Mouse (Mus musculus) hindbrain, embryonic 12.5 days (tissue): ENCODE data around the gene Rab43. TPM values are rescaled to one million over a fixed set of nuclear protein-coding genes. Genes with fewer than 3 reads are reported as not detected.

Source experiments
- ATAC-seq: fragments of 200-750 bp; cut with Nextera tagmentation; 2 replicates; pipeline ENCODE4 v1.8.0; 2017; ENCODE audit warnings: moderate TSS enrichment; ENCODE audit not compliant: low FRiP score
- H3K27ac ChIP-seq: fragments of 300-500 bp; sonication (generic); 2 replicates; pipeline ENCODE4 v1.5.1; 2016; ENCODE audit warnings: mild to moderate bottlenecking
- H3K27me3 ChIP-seq: fragments of 300-500 bp; sonication (generic); 2 replicates; pipeline ENCODE4 v1.6.1; 2016; ENCODE audit warnings: mild to moderate bottlenecking
- H3K36me3 ChIP-seq: fragments of 300-500 bp; sonication (generic); 2 replicates; pipeline ENCODE4 v1.6.1; 2016; ENCODE audit warnings: mild to moderate bottlenecking
- H3K4me1 ChIP-seq: fragments of 300-500 bp; sonication (generic); 2 replicates; pipeline ENCODE4 v1.6.1; 2016
- H3K4me2 ChIP-seq: fragments of 300-500 bp; sonication (generic); replicated peaks from 2 replicates; pipeline ENCODE4 v1.6.1; 2016; ENCODE audit warnings: mild to moderate bottlenecking
- H3K4me3 ChIP-seq: fragments of 300-500 bp; sonication (generic); 2 replicates; pipeline ENCODE4 v1.5.1; 2016; ENCODE audit warnings: mild to moderate bottlenecking
- H3K9ac ChIP-seq: fragments of 300-500 bp; sonication (generic); 2 replicates; pipeline ENCODE4 v1.6.1; 2016; ENCODE audit warnings: mild to moderate bottlenecking, moderate library complexity
- H3K9me3 ChIP-seq: fragments of 300-500 bp; sonication (generic); replicated peaks from 2 replicates; pipeline ENCODE4 v1.6.1; 2016; ENCODE audit warnings: mild to moderate bottlenecking
- WGBS: fragments of 180-500 bp; shearing (Covaris S2); methylation state at CpG from one replicate; pipeline ENCODE4 v1.1.7; 2016; 5-methylcytosine and 5-hydroxymethylcytosine counted together
- polyA plus RNA-seq: library from polyadenylated mRNA; unstranded; fragments of >200 nt; fragmentation: Nextera tagmentation; extraction: Ambion mirVana; gene quantifications from 2 replicates; pipeline ENCODE4 v1.2.1, GENCODE M21; 2016

Rab43 gene
- 12.2 and 13.1 TPM in 2 replicates for polyA plus RNA-seq

DNA sequence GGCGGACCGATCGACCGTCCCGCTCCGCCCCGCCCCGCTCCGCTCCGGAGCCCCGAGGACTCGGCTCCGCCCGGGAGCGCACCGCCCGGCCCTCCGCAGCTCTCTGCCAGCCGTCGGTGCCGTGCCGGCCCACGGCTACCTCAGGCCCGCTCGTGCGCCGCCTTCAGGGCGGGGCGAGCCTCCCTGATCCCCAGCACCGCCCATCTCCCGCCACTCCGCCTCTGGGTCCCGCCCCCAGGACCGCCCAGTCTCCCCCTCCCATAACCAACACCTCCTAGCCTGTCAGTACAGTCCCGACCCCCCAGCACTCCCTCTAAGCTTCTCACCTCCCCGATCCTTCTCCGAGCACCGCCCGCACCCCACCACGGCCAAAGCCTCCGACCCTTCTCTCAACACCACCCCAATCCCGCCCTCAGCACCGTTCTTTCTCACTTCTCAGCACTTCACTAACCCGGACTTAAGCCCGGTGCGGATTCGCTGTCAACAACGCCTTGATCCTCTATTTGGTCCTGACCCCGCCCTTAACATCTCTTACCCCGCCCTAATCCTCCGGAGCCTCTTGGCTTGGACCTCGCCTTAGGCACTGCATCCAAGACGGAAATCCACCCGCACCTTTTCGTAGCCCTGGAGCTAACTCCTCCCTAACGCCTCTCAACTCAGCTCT lies at the start of gene Rab43:
Gene Rab43 (minus strand): TSS at position 490 of the 664 bp plus-strand sequence.
- no peaks in the 10 kb centered on the region for H3K9me3 ChIP-seq
- peak within 1 kb of the TSS; percentile 94 for H3K4me2 ChIP-seq
- peaks cover 30% of the 10 kb centered on the region for H3K36me3 ChIP-seq
- peaks cover 10% of the 10 kb centered on the region for H3K27me3 ChIP-seq
- peak within 1 kb of the TSS; percentile 50 for H3K4me3 ChIP-seq
- peak; percentile 98 for ATAC-seq
- H3K27ac ChIP-seq: 0 out of 2 replicates have a peak within 1 kb of the TSS, but pooled peaks have one; percentile 6
- peak within 1 kb of the TSS; percentile 67 for H3K9ac ChIP-seq
- H3K4me1 ChIP-seq: peaks cover 6% of the 10 kb centered on the region
- WGBS: under 1% methylated on average over 48 of the region's 56 CpGs

GRCm38 (mm10) chr6:87857071-87857470 lies 45.1 kb upstream of the Rab43 start:
- Histone ChIP-seq H3K4me2 (no peak overlapping the region), H3K9me3 (no peaks in the 10 kb centered on the region), H3K9ac (no peak overlapping the region), H3K27ac (no peak overlapping the region), H3K4me1 (no peaks in the 10 kb centered on the region), H3K4me3 (no peak overlapping the region), H3K36me3 (no peaks in the 10 kb centered on the region), H3K27me3 (no peaks in the 10 kb centered on the region; the same call in 1 of the 2 replicates)
- no peak for ATAC-seq
- 85% methylated on average over 1 of the region's 1 CpGs for WGBS

- no peak overlapping the region for H3K9ac ChIP-seq
- ATAC-seq: no peak
- 81% methylated on average over 4 of the region's 4 CpGs for WGBS
- no peak overlapping the region for H3K4me2 ChIP-seq
- H3K27me3 ChIP-seq: no peaks in the 10 kb centered on the region; the same call in 1 of the 2 replicates
- no peaks in the 10 kb centered on the region for H3K9me3 ChIP-seq
- no peak overlapping the region for H3K27ac ChIP-seq
- no peak overlapping the region for H3K4me3 ChIP-seq
- H3K4me1 ChIP-seq: peaks cover 11% of the 10 kb centered on the region
- no peaks in the 10 kb centered on the region for H3K36me3 ChIP-seq
Observed at GRCm38 (mm10) chr6:87853446-87853845, 41.5 kb upstream of the Rab43 start.

DNA sequence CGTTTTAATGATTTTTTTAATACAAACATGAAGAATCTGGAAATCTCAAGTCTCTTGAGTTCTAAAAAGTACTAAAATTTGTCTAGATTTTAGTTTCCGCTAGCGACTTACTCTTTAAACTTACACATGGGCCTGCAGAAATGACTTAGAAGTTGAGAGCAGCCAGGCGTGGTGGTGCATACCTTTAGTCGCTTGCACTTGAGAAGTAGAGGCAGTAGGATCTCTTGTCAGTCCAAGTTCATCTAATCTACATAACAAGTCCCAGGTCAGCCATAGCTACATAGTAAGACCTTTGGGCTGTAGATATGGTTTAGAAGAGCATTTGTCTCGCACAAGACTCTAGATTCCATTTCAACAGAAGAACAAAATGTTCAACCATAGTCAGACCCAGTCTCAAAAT lies 39.9 kb upstream of the Rab43 start:
- no peaks in the 10 kb centered on the region for H3K36me3 ChIP-seq
- peaks cover 19% of the 10 kb centered on the region for H3K4me1 ChIP-seq
- H3K9ac ChIP-seq: no peak overlapping the region
- no peak overlapping the region for H3K27ac ChIP-seq
- no peak for ATAC-seq
- 86% methylated on average over 6 of the region's 6 CpGs for WGBS
- H3K27me3 ChIP-seq: no peaks in the 10 kb centered on the region
- no peak overlapping the region for H3K4me3 ChIP-seq
- no peaks in the 10 kb centered on the region for H3K9me3 ChIP-seq
- H3K4me2 ChIP-seq: no peak overlapping the region

DNA sequence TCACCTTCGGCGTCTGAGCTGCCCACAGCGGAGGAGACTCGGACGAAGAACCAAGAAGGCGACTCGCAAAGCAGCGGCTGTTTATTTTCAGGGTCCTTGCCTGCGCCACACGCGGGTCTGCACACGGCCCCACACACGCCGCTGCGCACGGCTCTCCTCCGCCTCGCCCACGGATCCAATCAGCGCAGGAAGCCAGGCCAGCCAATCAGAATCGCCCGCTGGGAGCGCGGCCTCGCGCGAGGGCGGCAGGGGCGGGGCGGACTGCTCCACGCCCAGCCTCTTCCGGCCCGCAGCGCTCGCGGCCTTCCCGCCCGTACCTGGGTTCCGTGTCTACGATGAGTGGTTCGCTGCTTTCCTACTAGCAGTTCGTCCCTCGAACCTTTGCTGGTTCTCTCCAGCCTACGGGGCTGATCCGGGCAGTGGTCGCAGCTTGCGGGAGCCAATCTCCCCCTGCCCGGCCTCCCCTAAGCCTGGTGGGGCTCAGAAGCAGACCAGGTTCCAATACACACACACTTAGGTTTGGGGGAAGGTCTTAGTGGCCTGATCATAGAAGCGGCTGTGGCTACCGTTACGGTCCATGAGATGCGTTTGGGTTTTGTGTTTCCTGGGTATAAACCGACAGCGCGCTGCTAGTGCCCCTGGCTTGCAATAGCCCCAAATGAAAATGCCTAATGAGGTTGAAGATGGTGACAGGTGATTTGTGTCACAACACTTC lies 39.1 kb upstream of the Rab43 start, which contains the start of gene Cnbp:
Gene Cnbp (minus strand): TSS at position 207 of the 715 bp plus-strand sequence.
- peak within 1 kb of the TSS; percentile 99 for H3K9ac ChIP-seq
- H3K4me1 ChIP-seq: peaks cover 19% of the 10 kb centered on the region
- H3K4me3 ChIP-seq: peak within 1 kb of the TSS; percentile 100
- no peaks in the 10 kb centered on the region for H3K27me3 ChIP-seq
- peak within 1 kb of the TSS; percentile 76 for H3K4me2 ChIP-seq
- peak; percentile 98 for ATAC-seq
- H3K9me3 ChIP-seq: no peaks in the 10 kb centered on the region
- WGBS: under 1% methylated on average over 55 of the region's 55 CpGs
- no peaks in the 10 kb centered on the region for H3K36me3 ChIP-seq
- peak within 1 kb of the TSS; percentile 93 for H3K27ac ChIP-seq

- peak overlapping the region; percentile 93 for H3K27ac ChIP-seq
- H3K4me1 ChIP-seq: peaks cover 19% of the 10 kb centered on the region
- H3K27me3 ChIP-seq: no peaks in the 10 kb centered on the region
- peak overlapping the region; percentile 76 for H3K4me2 ChIP-seq
- H3K9ac ChIP-seq: peak overlapping the region; percentile 99
- WGBS: under 1% methylated on average over 73 of the region's 73 CpGs
- peaks cover 3% of the 10 kb centered on the region for H3K36me3 ChIP-seq
- no peaks in the 10 kb centered on the region for H3K9me3 ChIP-seq
- ATAC-seq: peak; percentile 87
- peak overlapping the region; percentile 100 for H3K4me3 ChIP-seq
Observed at GRCm38 (mm10) chr6:87850155-87850899, 38.4 kb upstream of the Rab43 start.

- no peaks in the 10 kb centered on the region for H3K27me3 ChIP-seq
- H3K9me3 ChIP-seq: no peaks in the 10 kb centered on the region
- under 1% methylated on average over 8 of the region's 8 CpGs for WGBS
- H3K4me3 ChIP-seq: peak overlapping the region; percentile 100
- H3K4me2 ChIP-seq: peak overlapping the region; percentile 76
- no peak for ATAC-seq
- H3K4me1 ChIP-seq: peaks cover 19% of the 10 kb centered on the region
- H3K9ac ChIP-seq: peak overlapping the region; percentile 99
- H3K36me3 ChIP-seq: peaks cover 9% of the 10 kb centered on the region
- peak overlapping the region; percentile 93; the same call in 1 of the 2 replicates for H3K27ac ChIP-seq
Observed at GRCm38 (mm10) chr6:87849780-87850154, 37.8 kb upstream of the Rab43 start.

DNA sequence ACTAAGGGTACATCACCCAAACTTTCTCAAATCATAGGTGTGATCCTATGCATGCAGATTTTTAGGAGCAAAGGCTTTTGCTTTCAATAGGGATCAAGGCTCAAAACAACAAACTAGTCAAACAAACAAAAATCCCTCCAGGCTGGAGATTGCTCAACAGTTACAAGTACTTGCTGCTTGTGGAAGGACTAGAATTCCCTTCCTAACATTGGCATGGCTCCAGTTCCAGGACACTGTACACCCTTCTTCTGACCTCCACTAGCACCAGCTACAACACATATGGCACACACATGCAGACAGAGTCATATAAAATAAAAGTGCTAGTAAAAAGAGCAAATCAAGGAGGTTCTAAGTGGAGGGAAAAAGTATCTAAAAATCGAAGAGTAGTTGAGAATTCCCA lies 34.8 kb upstream of the Rab43 start:
- H3K4me3 ChIP-seq: no peak overlapping the region
- no peaks in the 10 kb centered on the region for H3K9me3 ChIP-seq
- no peak for ATAC-seq
- H3K27ac ChIP-seq: no peak overlapping the region
- no peaks in the 10 kb centered on the region for H3K27me3 ChIP-seq
- peaks cover 35% of the 10 kb centered on the region for H3K36me3 ChIP-seq
- H3K4me1 ChIP-seq: peaks cover 19% of the 10 kb centered on the region
- WGBS: 83% methylated on average over 1 of the region's 1 CpGs
- H3K4me2 ChIP-seq: no peak overlapping the region
- no peak overlapping the region for H3K9ac ChIP-seq

GRCm38 (mm10) chr6:87845031-87845695 lies 33.2 kb upstream of the Rab43 start:
- no peak overlapping the region for H3K4me3 ChIP-seq
- no peaks in the 10 kb centered on the region for H3K27me3 ChIP-seq
- no peaks in the 10 kb centered on the region for H3K9me3 ChIP-seq
- 93% methylated on average over 13 of the region's 13 CpGs for WGBS
- H3K4me2 ChIP-seq: no peak overlapping the region
- peaks cover 16% of the 10 kb centered on the region for H3K4me1 ChIP-seq
- H3K27ac ChIP-seq: no peak overlapping the region
- peaks cover 39% of the 10 kb centered on the region for H3K36me3 ChIP-seq
- no peak for ATAC-seq
- no peak overlapping the region for H3K9ac ChIP-seq

- peaks cover 39% of the 10 kb centered on the region for H3K36me3 ChIP-seq
- H3K4me3 ChIP-seq: no peak overlapping the region
- 16% methylated on average over 1 of the region's 1 CpGs for WGBS
- H3K4me2 ChIP-seq: no peak overlapping the region
- H3K4me1 ChIP-seq: peaks cover 6% of the 10 kb centered on the region
- H3K9ac ChIP-seq: no peak overlapping the region
- no peak for ATAC-seq
- H3K9me3 ChIP-seq: no peaks in the 10 kb centered on the region
- no peak overlapping the region for H3K27ac ChIP-seq
- H3K27me3 ChIP-seq: no peaks in the 10 kb centered on the region
Observed at GRCm38 (mm10) chr6:87842254-87842653, 30.3 kb upstream of the Rab43 start.

DNA sequence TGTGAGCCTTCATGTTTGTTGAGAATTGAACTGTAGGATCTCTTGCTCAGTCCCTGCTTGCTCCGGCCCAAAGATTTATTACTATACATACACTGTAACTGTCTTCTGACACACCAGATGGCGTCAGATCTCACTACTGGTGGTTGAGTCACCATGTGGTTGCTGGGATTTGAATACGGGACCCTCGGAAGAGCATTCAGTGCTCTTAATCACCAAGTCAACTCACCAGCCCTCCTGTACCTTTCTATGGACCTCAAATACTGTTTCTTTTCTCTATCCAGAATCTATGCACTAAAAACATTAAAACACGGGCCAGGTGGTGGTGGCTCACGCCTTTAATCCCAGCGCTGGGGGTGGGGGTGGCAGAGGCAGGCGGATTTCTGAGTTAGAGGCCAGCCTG lies 29.7 kb upstream of the Rab43 start:
- H3K27ac ChIP-seq: no peak overlapping the region
- H3K36me3 ChIP-seq: peaks cover 39% of the 10 kb centered on the region
- H3K4me3 ChIP-seq: no peak overlapping the region
- H3K4me1 ChIP-seq: peaks cover 11% of the 10 kb centered on the region
- H3K4me2 ChIP-seq: no peak overlapping the region
- ATAC-seq: no peak
- H3K9ac ChIP-seq: no peak overlapping the region
- WGBS: 80% methylated on average over 8 of the region's 8 CpGs
- no peaks in the 10 kb centered on the region for H3K9me3 ChIP-seq
- H3K27me3 ChIP-seq: no peaks in the 10 kb centered on the region
